Mouse (Mus musculus): ENCODE measurements around the gene Msi2. TPM values are rescaled to one million over a fixed set of nuclear protein-coding genes. Genes with fewer than 3 reads are reported as not detected.
A peak's percentile ranks its signal among the peaks of the same experiment; 100 is the strongest.

The Msi2 gene
- polyA plus RNA-seq, 1 experiment from 2014 or later = 17.9 TPM

- Histone ChIP-seq H3K4me1 (ENCODE audit: control insufficient read depth, insufficient read depth, low read length) (peaks cover 64% of the 10 kb centered on the region), H3K36me3 (ENCODE audit: control insufficient read depth, insufficient read depth, low read length) (no peaks in the 10 kb centered on the region), H3K9me3 (ENCODE audit: control insufficient read depth, low read depth, low read length) (no peaks in the 10 kb centered on the region), H3K4me2 (replicated peaks; ENCODE audit: low read depth, low read length) (no peak overlapping the region), H3K27ac (ENCODE audit: low read length) (peak overlapping the region; percentile 29; the same call in 1 of the 2 replicates), H3K9ac (replicated peaks; ENCODE audit: low read depth, low read length) (no peak overlapping the region; the same call in 1 of the 2 replicates), H3K4me3 (ENCODE audit: low read depth, low read length) (no peak overlapping the region), H3K27me3 (ENCODE audit: control insufficient read depth, insufficient read depth, low read length) (no peaks in the 10 kb centered on the region)
- ATAC-seq (ENCODE audit: insufficient number of reproducible peaks, insufficient read depth, low FRiP score, low read depth) = no peak
- WGBS = 14% methylated on average over 3 of the region's 3 CpGs
Measured at GRCm38 (mm10) chr11:88551034-88551433, 167.3 kb downstream of the Msi2 start.

GRCm38 (mm10) chr11:88550083-88550907, 168.0 kb downstream of the Msi2 start:
- H3K4me3 ChIP-seq (ENCODE audit: low read depth, low read length) = no peak overlapping the region
- ATAC-seq (ENCODE audit: insufficient number of reproducible peaks, insufficient read depth, low FRiP score, low read depth) = no peak
- no peak overlapping the region for H3K4me2 ChIP-seq (replicated peaks; ENCODE audit: low read depth, low read length)
- no peaks in the 10 kb centered on the region for H3K36me3 ChIP-seq (ENCODE audit: control insufficient read depth, insufficient read depth, low read length)
- no peak overlapping the region; the same call in 1 of the 2 replicates for H3K9ac ChIP-seq (replicated peaks; ENCODE audit: low read depth, low read length)
- no peaks in the 10 kb centered on the region for H3K27me3 ChIP-seq (ENCODE audit: control insufficient read depth, insufficient read depth, low read length)
- no peaks in the 10 kb centered on the region for H3K9me3 ChIP-seq (ENCODE audit: control insufficient read depth, low read depth, low read length)
- 64% methylated on average over 6 of the region's 6 CpGs for WGBS
- H3K27ac ChIP-seq (ENCODE audit: low read length) = peak overlapping the region; percentile 29; the same call in 1 of the 2 replicates
- H3K4me1 ChIP-seq (ENCODE audit: control insufficient read depth, insufficient read depth, low read length) = peaks cover 56% of the 10 kb centered on the region

GRCm38 (mm10) chr11:88549529-88549900, 168.8 kb downstream of the Msi2 start:
- Histone ChIP-seq H3K36me3 (ENCODE audit: control insufficient read depth, insufficient read depth, low read length) (no peaks in the 10 kb centered on the region), H3K4me1 (ENCODE audit: control insufficient read depth, insufficient read depth, low read length) (peaks cover 49% of the 10 kb centered on the region; the same call in 1 of the 2 replicates)

GRCm38 (mm10) chr11:88548832-88549528, 169.3 kb downstream of the Msi2 start:
- Histone ChIP-seq H3K9me3 (ENCODE audit: control insufficient read depth, low read depth, low read length) (no peaks in the 10 kb centered on the region), H3K4me2 (replicated peaks; ENCODE audit: low read depth, low read length) (no peak overlapping the region), H3K4me1 (ENCODE audit: control insufficient read depth, insufficient read depth, low read length) (peaks cover 43% of the 10 kb centered on the region; the same call in 1 of the 2 replicates), H3K9ac (replicated peaks; ENCODE audit: low read depth, low read length) (no peak overlapping the region), H3K27ac (ENCODE audit: low read length) (no peak overlapping the region), H3K4me3 (ENCODE audit: low read depth, low read length) (no peak overlapping the region), H3K36me3 (ENCODE audit: control insufficient read depth, insufficient read depth, low read length) (no peaks in the 10 kb centered on the region), H3K27me3 (ENCODE audit: control insufficient read depth, insufficient read depth, low read length) (no peaks in the 10 kb centered on the region)
- 80% methylated on average over 6 of the region's 6 CpGs for WGBS
- no peak for ATAC-seq (ENCODE audit: insufficient number of reproducible peaks, insufficient read depth, low FRiP score, low read depth)

More at GRCm38 (mm10) chr11:88549529-88549900, 168.8 kb downstream of the Msi2 start:
- Histone ChIP-seq H3K27me3 (ENCODE audit: control insufficient read depth, insufficient read depth, low read length) (no peaks in the 10 kb centered on the region), H3K9me3 (ENCODE audit: control insufficient read depth, low read depth, low read length) (no peaks in the 10 kb centered on the region), H3K4me3 (ENCODE audit: low read depth, low read length) (no peak overlapping the region), H3K4me2 (replicated peaks; ENCODE audit: low read depth, low read length) (no peak overlapping the region), H3K9ac (replicated peaks; ENCODE audit: low read depth, low read length) (no peak overlapping the region), H3K27ac (ENCODE audit: low read length) (no peak overlapping the region)
- 84% methylated on average over 13 of the region's 13 CpGs for WGBS
- ATAC-seq (ENCODE audit: insufficient number of reproducible peaks, insufficient read depth, low FRiP score, low read depth) = no peak

GRCm38 (mm10) chr11:88548423-88548822, 169.9 kb downstream of the Msi2 start:
- Histone ChIP-seq H3K27me3 (ENCODE audit: control insufficient read depth, insufficient read depth, low read length) (no peaks in the 10 kb centered on the region), H3K9ac (replicated peaks; ENCODE audit: low read depth, low read length) (no peak overlapping the region), H3K36me3 (ENCODE audit: control insufficient read depth, insufficient read depth, low read length) (no peaks in the 10 kb centered on the region), H3K4me3 (ENCODE audit: low read depth, low read length) (no peak overlapping the region), H3K4me2 (replicated peaks; ENCODE audit: low read depth, low read length) (no peak overlapping the region), H3K9me3 (ENCODE audit: control insufficient read depth, low read depth, low read length) (no peaks in the 10 kb centered on the region), H3K27ac (ENCODE audit: low read length) (no peak overlapping the region), H3K4me1 (ENCODE audit: control insufficient read depth, insufficient read depth, low read length) (peaks cover 38% of the 10 kb centered on the region; the same call in 1 of the 2 replicates)
- ATAC-seq (ENCODE audit: insufficient number of reproducible peaks, insufficient read depth, low FRiP score, low read depth) = no peak
- WGBS = 80% methylated on average over 7 of the region's 7 CpGs

GRCm38 (mm10) chr11:88543771-88544170, 174.5 kb downstream of the Msi2 start:
- Histone ChIP-seq H3K4me2 (replicated peaks; ENCODE audit: low read depth, low read length) (no peak overlapping the region), H3K9me3 (ENCODE audit: control insufficient read depth, low read depth, low read length) (no peaks in the 10 kb centered on the region), H3K36me3 (ENCODE audit: control insufficient read depth, insufficient read depth, low read length) (no peaks in the 10 kb centered on the region), H3K9ac (replicated peaks; ENCODE audit: low read depth, low read length) (no peak overlapping the region), H3K27me3 (ENCODE audit: control insufficient read depth, insufficient read depth, low read length) (no peaks in the 10 kb centered on the region), H3K27ac (ENCODE audit: low read length) (no peak overlapping the region), H3K4me3 (ENCODE audit: low read depth, low read length) (no peak overlapping the region), H3K4me1 (ENCODE audit: control insufficient read depth, insufficient read depth, low read length) (peaks cover 39% of the 10 kb centered on the region; the same call in 1 of the 2 replicates)
- ATAC-seq (ENCODE audit: insufficient number of reproducible peaks, insufficient read depth, low FRiP score, low read depth) = no peak
- WGBS = 80% methylated on average over 6 of the region's 6 CpGs

GRCm38 (mm10) chr11:88542817-88543216, 175.5 kb downstream of the Msi2 start:
- H3K4me1 ChIP-seq (ENCODE audit: control insufficient read depth, insufficient read depth, low read length) = peaks cover 34% of the 10 kb centered on the region; the same call in 1 of the 2 replicates
- no peak overlapping the region for H3K4me2 ChIP-seq (replicated peaks; ENCODE audit: low read depth, low read length)
- no peak for ATAC-seq (ENCODE audit: insufficient number of reproducible peaks, insufficient read depth, low FRiP score, low read depth)
- WGBS = 29% methylated on average over 3 of the region's 3 CpGs
- no peak overlapping the region for H3K9ac ChIP-seq (replicated peaks; ENCODE audit: low read depth, low read length)
- H3K27me3 ChIP-seq (ENCODE audit: control insufficient read depth, insufficient read depth, low read length) = no peaks in the 10 kb centered on the region
- no peak overlapping the region for H3K4me3 ChIP-seq (ENCODE audit: low read depth, low read length)
- H3K27ac ChIP-seq (ENCODE audit: low read length) = 0 out of 2 replicates have a peak overlapping the region, but pooled peaks have one; percentile 15
- H3K9me3 ChIP-seq (ENCODE audit: control insufficient read depth, low read depth, low read length) = no peaks in the 10 kb centered on the region
- no peaks in the 10 kb centered on the region for H3K36me3 ChIP-seq (ENCODE audit: control insufficient read depth, insufficient read depth, low read length)

Data from stomach, embryonic 14.5 days (tissue).